Mouse (Mus musculus) midbrain, embryonic 15.5 days (tissue): ENCODE results near the gene Emp3. TPM values are rescaled to one million over a fixed set of nuclear protein-coding genes. Genes with fewer than 3 reads are reported as not detected.
"Not testable (repeated sequence)": the region's sequence is repeated elsewhere in the genome, so short reads cannot be mapped to it uniquely, and the experiment has no call there.

Experiments used
- ATAC-seq: fragments of 200-750 bp; cut with Nextera tagmentation; replicated peaks from 2 replicates; pipeline ENCODE4 v1.8.0; 2017; ENCODE audit warnings: moderate TSS enrichment
- H3K27ac ChIP-seq: fragments of 300-500 bp; sonication (generic); 2 replicates; pipeline ENCODE4 v1.5.1; 2015; ENCODE audit warnings: mild to moderate bottlenecking, inconsistent platforms
- H3K27me3 ChIP-seq: fragments of 300-500 bp; sonication (generic); replicated peaks from 2 replicates; pipeline ENCODE4 v1.6.1; 2015; ENCODE audit warnings: inconsistent platforms
- H3K36me3 ChIP-seq: fragments of 300-500 bp; sonication (generic); replicated peaks from 2 replicates; pipeline ENCODE4 v1.6.1; 2015; ENCODE audit warnings: inconsistent platforms
- H3K4me1 ChIP-seq: fragments of 300-500 bp; sonication (generic); 2 replicates; pipeline ENCODE4 v1.6.1; 2015; ENCODE audit warnings: inconsistent platforms
- H3K4me2 ChIP-seq: fragments of 300-500 bp; sonication (generic); 2 replicates; pipeline ENCODE4 v1.6.1; 2015; ENCODE audit warnings: inconsistent platforms, mild to moderate bottlenecking, moderate library complexity
- H3K4me3 ChIP-seq: fragments of 300-500 bp; sonication (generic); 2 replicates; pipeline ENCODE4 v1.5.1; 2015; ENCODE audit warnings: mild to moderate bottlenecking, inconsistent platforms
- H3K9ac ChIP-seq: fragments of 300-500 bp; sonication (generic); 2 replicates; pipeline ENCODE4 v1.6.1; 2015; ENCODE audit warnings: mild to moderate bottlenecking, inconsistent platforms
- H3K9me3 ChIP-seq: fragments of 300-500 bp; sonication (generic); 2 replicates; pipeline ENCODE4 v1.6.1; 2016; ENCODE audit warnings: inconsistent platforms
- WGBS: fragments of 180-500 bp; shearing (Covaris S2); methylation state at CpG from one replicate; pipeline ENCODE4 v1.1.7; 2015; ENCODE audit warnings: mixed read lengths; 5-methylcytosine and 5-hydroxymethylcytosine counted together
- polyA plus RNA-seq: library from polyadenylated mRNA; unstranded; fragments of >200 nt; fragmentation: Nextera tagmentation; extraction: Ambion mirVana; gene quantifications from 2 replicates; pipeline ENCODE4 v1.2.1, GENCODE M21; 2015

Emp3 gene
- 35.2 and 40.3 TPM in 2 replicates for polyA plus RNA-seq

GRCm38 (mm10) chr7:45921242-45921621 lies at the start of gene Emp3:
TSS of gene Emp3 (minus strand) at chr7:45921404.
- no peaks in the 10 kb centered on the region for H3K9me3 ChIP-seq
- peaks cover 31% of the 10 kb centered on the region for H3K4me1 ChIP-seq
- H3K9ac ChIP-seq = no peak within 1 kb of the TSS
- H3K27me3 ChIP-seq = 0 out of 2 replicates have a peak, but pooled peaks cover 3% of the 10 kb centered on the region
- 0 out of 2 replicates have a peak within 1 kb of the TSS, but pooled peaks have one; percentile 80 for H3K27ac ChIP-seq
- no peaks in the 10 kb centered on the region for H3K36me3 ChIP-seq
- ATAC-seq = no peak
- H3K4me3 ChIP-seq = peak within 1 kb of the TSS; percentile 2; the same call in 1 of the 2 replicates
- 48% methylated on average over 9 of the region's 9 CpGs for WGBS
- H3K4me2 ChIP-seq = 0 out of 2 replicates have a peak within 1 kb of the TSS, but pooled peaks have one; percentile 3

GRCm38 (mm10) chr7:45956611-45957010 lies 35.4 kb upstream of the Emp3 start:
- H3K4me3 ChIP-seq = no peak overlapping the region
- 64% methylated on average over 4 of the region's 4 CpGs for WGBS
- H3K4me1 ChIP-seq = no peaks in the 10 kb centered on the region
- H3K36me3 ChIP-seq = no peaks in the 10 kb centered on the region
- no peaks in the 10 kb centered on the region for H3K9me3 ChIP-seq
- H3K4me2 ChIP-seq = no peak overlapping the region
- no peak for ATAC-seq
- no peak overlapping the region for H3K9ac ChIP-seq
- H3K27me3 ChIP-seq = no peaks in the 10 kb centered on the region
- H3K27ac ChIP-seq = no peak overlapping the region

GRCm38 (mm10) chr7:45949061-45949460 lies 27.9 kb upstream of the Emp3 start:
- Histone ChIP-seq H3K36me3 (no peaks in the 10 kb centered on the region), H3K4me2 (no peak overlapping the region), H3K9ac (no peak overlapping the region), H3K27ac (no peak overlapping the region), H3K4me3 (no peak overlapping the region), H3K27me3 (no peaks in the 10 kb centered on the region), H3K9me3 (no peaks in the 10 kb centered on the region), H3K4me1 (no peaks in the 10 kb centered on the region)
- 78% methylated on average over 4 of the region's 4 CpGs for WGBS
- no peak for ATAC-seq

GRCm38 (mm10) chr7:45943280-45943679 lies 22.1 kb upstream of the Emp3 start:
- not testable (repeated sequence) for ATAC-seq, H3K27ac ChIP-seq, H3K36me3 ChIP-seq, H3K4me1 ChIP-seq, H3K27me3 ChIP-seq, H3K9me3 ChIP-seq, H3K4me3 ChIP-seq, H3K9ac ChIP-seq, H3K4me2 ChIP-seq
- 74% methylated on average over 1 of the region's 1 CpGs for WGBS

- H3K27me3 ChIP-seq = no peaks in the 10 kb centered on the region
- no peak overlapping the region for H3K9ac ChIP-seq
- no peaks in the 10 kb centered on the region for H3K36me3 ChIP-seq
- no peaks in the 10 kb centered on the region for H3K9me3 ChIP-seq
- ATAC-seq = no peak
- no peaks in the 10 kb centered on the region for H3K4me1 ChIP-seq
- no peak overlapping the region for H3K4me2 ChIP-seq
- 86% methylated on average over 9 of the region's 9 CpGs for WGBS
- no peak overlapping the region for H3K4me3 ChIP-seq
- H3K27ac ChIP-seq = no peak overlapping the region
These were observed 20.8 kb upstream of the Emp3 start for GRCm38 (mm10) chr7:45941986-45942385.

GRCm38 (mm10) chr7:45939836-45940235 lies 18.6 kb upstream of the Emp3 start:
- Histone ChIP-seq H3K27ac (no peak overlapping the region), H3K36me3 (no peaks in the 10 kb centered on the region), H3K9me3 (no peaks in the 10 kb centered on the region), H3K4me3 (no peak overlapping the region), H3K4me2 (no peak overlapping the region), H3K9ac (no peak overlapping the region), H3K27me3 (no peaks in the 10 kb centered on the region), H3K4me1 (no peaks in the 10 kb centered on the region)
- ATAC-seq = no peak
- 45% methylated on average over 2 of the region's 2 CpGs for WGBS

- Histone ChIP-seq H3K9ac (no peak overlapping the region), H3K9me3 (no peaks in the 10 kb centered on the region), H3K4me1 (no peaks in the 10 kb centered on the region), H3K4me3 (no peak overlapping the region), H3K27ac (no peak overlapping the region), H3K27me3 (no peaks in the 10 kb centered on the region), H3K36me3 (no peaks in the 10 kb centered on the region), H3K4me2 (no peak overlapping the region)
- 24% methylated on average over 7 of the region's 7 CpGs for WGBS
- no peak for ATAC-seq
These were observed 13.9 kb upstream of the Emp3 start for GRCm38 (mm10) chr7:45935114-45935513.

- H3K4me2 ChIP-seq, H3K27ac ChIP-seq, ATAC-seq, H3K9me3 ChIP-seq, H3K36me3 ChIP-seq, H3K4me3 ChIP-seq, H3K4me1 ChIP-seq, H3K9ac ChIP-seq, H3K27me3 ChIP-seq: not testable (repeated sequence)
- WGBS = 92% methylated on average over 12 of the region's 12 CpGs
These were observed 12.6 kb upstream of the Emp3 start for GRCm38 (mm10) chr7:45933766-45934165.

- WGBS = 96% methylated on average over 1 of the region's 1 CpGs
- no peaks in the 10 kb centered on the region for H3K9me3 ChIP-seq
- H3K27ac ChIP-seq = no peak overlapping the region
- H3K4me3 ChIP-seq = no peak overlapping the region
- ATAC-seq = no peak
- H3K27me3 ChIP-seq = peaks cover 8% of the 10 kb centered on the region; the same call in 1 of the 2 replicates
- H3K4me1 ChIP-seq = no peaks in the 10 kb centered on the region
- H3K36me3 ChIP-seq = no peaks in the 10 kb centered on the region
- H3K4me2 ChIP-seq = no peak overlapping the region
- H3K9ac ChIP-seq = no peak overlapping the region
These were observed 8.5 kb upstream of the Emp3 start for GRCm38 (mm10) chr7:45929688-45930087.

- no peak overlapping the region for H3K4me3 ChIP-seq
- H3K9me3 ChIP-seq = no peaks in the 10 kb centered on the region
- no peak for ATAC-seq
These were observed 7.6 kb upstream of the Emp3 start for GRCm38 (mm10) chr7:45928626-45929295.

GRCm38 (mm10) chr7:45924429-45924816 lies 3.2 kb upstream of the Emp3 start:
- Histone ChIP-seq H3K36me3 (no peaks in the 10 kb centered on the region), H3K9me3 (no peaks in the 10 kb centered on the region), H3K4me2 (peak overlapping the region; percentile 83), H3K4me1 (peaks cover 15% of the 10 kb centered on the region), H3K27me3 (peaks cover 8% of the 10 kb centered on the region; the same call in 1 of the 2 replicates), H3K9ac (no peak overlapping the region), H3K4me3 (peak overlapping the region; percentile 49), H3K27ac (no peak overlapping the region)
- ATAC-seq = no peak
- 14% methylated on average over 14 of the region's 14 CpGs for WGBS

More at GRCm38 (mm10) chr7:45928626-45929295, 7.6 kb upstream of the Emp3 start:
- H3K4me2 ChIP-seq = peak overlapping the region; percentile 35
- WGBS = 14% methylated on average over 18 of the region's 23 CpGs
- no peak overlapping the region for H3K27ac ChIP-seq
- H3K27me3 ChIP-seq = peaks cover 8% of the 10 kb centered on the region; the same call in 1 of the 2 replicates
- H3K36me3 ChIP-seq = no peaks in the 10 kb centered on the region
- no peak overlapping the region for H3K9ac ChIP-seq
- H3K4me1 ChIP-seq = peaks cover 7% of the 10 kb centered on the region; the same call in 1 of the 2 replicates

GRCm38 (mm10) chr7:45923762-45924428 lies 2.7 kb upstream of the Emp3 start, which contains the start of gene Ccdc114:
TSS of gene Ccdc114 (plus strand) at chr7:45924072.
- H3K27ac ChIP-seq = peak within 1 kb of the TSS; percentile 80
- WGBS = 4% methylated on average over 24 of the region's 24 CpGs
- peak within 1 kb of the TSS; percentile 49 for H3K4me3 ChIP-seq
- peak; percentile 55 for ATAC-seq
- no peaks in the 10 kb centered on the region for H3K36me3 ChIP-seq
- H3K4me1 ChIP-seq = peaks cover 15% of the 10 kb centered on the region
- H3K9me3 ChIP-seq = no peaks in the 10 kb centered on the region
- peak within 1 kb of the TSS; percentile 46 for H3K9ac ChIP-seq
- peak within 1 kb of the TSS; percentile 83 for H3K4me2 ChIP-seq
- H3K27me3 ChIP-seq = peaks cover 10% of the 10 kb centered on the region; the same call in 1 of the 2 replicates
